Mouse (Mus musculus): ENCODE measurements around the gene Atf7. TPM values are rescaled to one million over a fixed set of nuclear protein-coding genes. Genes with fewer than 3 reads are reported as not detected.

Gene Atf7
- polyA plus RNA-seq, 1 experiment from 2014 or later: 15.0 TPM

- Histone ChIP-seq H3K4me1 (replicated peaks; ENCODE audit: control insufficient read depth, insufficient read depth, low read length) (no peaks in the 10 kb centered on the region), H3K9ac (ENCODE audit: low read depth, low read length) (no peak overlapping the region), H3K27ac (ENCODE audit: low read depth, low read length) (no peak overlapping the region), H3K36me3 (ENCODE audit: control insufficient read depth, insufficient read depth) (peaks cover 72% of the 10 kb centered on the region), H3K9me3 (ENCODE audit: control insufficient read depth) (no peaks in the 10 kb centered on the region), H3K27me3 (replicated peaks; ENCODE audit: control insufficient read depth, insufficient read depth, low read length) (no peaks in the 10 kb centered on the region), H3K4me2 (replicated peaks; ENCODE audit: low read depth) (no peak overlapping the region), H3K4me3 (ENCODE audit: low read depth, low read length) (no peak overlapping the region)
- WGBS: 95% methylated on average over 1 of the region's 1 CpGs
- no peak for TF ChIP-seq CTCF (IDR thresholded peaks at IDR 0.05; ENCODE audit: low read depth)
- ATAC-seq: no peak
These were observed 69.7 kb downstream of the Atf7 start for GRCm38 (mm10) chr15:102555581-102555980.

GRCm38 (mm10) chr15:102552599-102552998 lies 72.7 kb downstream of the Atf7 start:
- no peaks in the 10 kb centered on the region for H3K27me3 ChIP-seq (replicated peaks; ENCODE audit: control insufficient read depth, insufficient read depth, low read length)
- no peak overlapping the region for H3K27ac ChIP-seq (ENCODE audit: low read depth, low read length)
- H3K4me2 ChIP-seq (replicated peaks; ENCODE audit: low read depth): no peak overlapping the region
- no peak for ATAC-seq
- H3K9me3 ChIP-seq (ENCODE audit: control insufficient read depth): no peaks in the 10 kb centered on the region
- H3K4me3 ChIP-seq (ENCODE audit: low read depth, low read length): no peak overlapping the region
- H3K4me1 ChIP-seq (replicated peaks; ENCODE audit: control insufficient read depth, insufficient read depth, low read length): no peaks in the 10 kb centered on the region
- H3K9ac ChIP-seq (ENCODE audit: low read depth, low read length): no peak overlapping the region
- H3K36me3 ChIP-seq (ENCODE audit: control insufficient read depth, insufficient read depth): peaks cover 70% of the 10 kb centered on the region
- no peak for TF ChIP-seq CTCF (IDR thresholded peaks at IDR 0.05; ENCODE audit: low read depth)
- 90% methylated on average over 5 of the region's 5 CpGs for whole genome bisulfite sequencing

- no peak overlapping the region for H3K4me3 ChIP-seq (ENCODE audit: low read depth, low read length)
- H3K27ac ChIP-seq (ENCODE audit: low read depth, low read length): no peak overlapping the region
- no peak overlapping the region for H3K4me2 ChIP-seq (replicated peaks; ENCODE audit: low read depth)
- no peaks in the 10 kb centered on the region for H3K4me1 ChIP-seq (replicated peaks; ENCODE audit: control insufficient read depth, insufficient read depth, low read length)
- no peak for ATAC-seq
- H3K9ac ChIP-seq (ENCODE audit: low read depth, low read length): no peak overlapping the region
- TF ChIP-seq CTCF (IDR thresholded peaks at IDR 0.05; ENCODE audit: low read depth): no peak
- H3K9me3 ChIP-seq (ENCODE audit: control insufficient read depth): no peaks in the 10 kb centered on the region
- 99% methylated on average over 3 of the region's 3 CpGs for WGBS
- H3K36me3 ChIP-seq (ENCODE audit: control insufficient read depth, insufficient read depth): peaks cover 59% of the 10 kb centered on the region
- no peaks in the 10 kb centered on the region for H3K27me3 ChIP-seq (replicated peaks; ENCODE audit: control insufficient read depth, insufficient read depth, low read length)
These were observed 77.8 kb downstream of the Atf7 start for GRCm38 (mm10) chr15:102547478-102547877.

- Histone ChIP-seq H3K9me3 (ENCODE audit: control insufficient read depth) (no peaks in the 10 kb centered on the region), H3K27me3 (replicated peaks; ENCODE audit: control insufficient read depth, insufficient read depth, low read length) (no peaks in the 10 kb centered on the region), H3K27ac (ENCODE audit: low read depth, low read length) (no peak overlapping the region), H3K4me2 (replicated peaks; ENCODE audit: low read depth) (no peak overlapping the region), H3K4me1 (replicated peaks; ENCODE audit: control insufficient read depth, insufficient read depth, low read length) (no peaks in the 10 kb centered on the region), H3K4me3 (ENCODE audit: low read depth, low read length) (no peak overlapping the region), H3K36me3 (ENCODE audit: control insufficient read depth, insufficient read depth) (peaks cover 60% of the 10 kb centered on the region), H3K9ac (ENCODE audit: low read depth, low read length) (no peak overlapping the region)
- WGBS: 83% methylated on average over 3 of the region's 3 CpGs
- TF ChIP-seq CTCF (IDR thresholded peaks at IDR 0.05; ENCODE audit: low read depth): no peak
- ATAC-seq: no peak
These were observed 78.4 kb downstream of the Atf7 start for GRCm38 (mm10) chr15:102546677-102547427.

- Histone ChIP-seq H3K9me3 (ENCODE audit: control insufficient read depth) (no peaks in the 10 kb centered on the region), H3K4me1 (replicated peaks; ENCODE audit: control insufficient read depth, insufficient read depth, low read length) (no peaks in the 10 kb centered on the region), H3K36me3 (ENCODE audit: control insufficient read depth, insufficient read depth) (peaks cover 58% of the 10 kb centered on the region), H3K9ac (ENCODE audit: low read depth, low read length) (no peak overlapping the region), H3K4me2 (replicated peaks; ENCODE audit: low read depth) (no peak overlapping the region), H3K27me3 (replicated peaks; ENCODE audit: control insufficient read depth, insufficient read depth, low read length) (no peaks in the 10 kb centered on the region), H3K4me3 (ENCODE audit: low read depth, low read length) (no peak overlapping the region), H3K27ac (ENCODE audit: low read depth, low read length) (no peak overlapping the region)
- no peak for TF ChIP-seq CTCF (IDR thresholded peaks at IDR 0.05; ENCODE audit: low read depth)
- no peak for ATAC-seq
- WGBS: 86% methylated on average over 3 of the region's 3 CpGs
These were observed 79.0 kb downstream of the Atf7 start for GRCm38 (mm10) chr15:102546246-102546645.

GRCm38 (mm10) chr15:102544801-102545200 lies 80.5 kb downstream of the Atf7 start:
- Histone ChIP-seq H3K4me3 (ENCODE audit: low read depth, low read length) (no peak overlapping the region), H3K4me2 (replicated peaks; ENCODE audit: low read depth) (no peak overlapping the region), H3K9me3 (ENCODE audit: control insufficient read depth) (no peaks in the 10 kb centered on the region), H3K4me1 (replicated peaks; ENCODE audit: control insufficient read depth, insufficient read depth, low read length) (no peaks in the 10 kb centered on the region), H3K9ac (ENCODE audit: low read depth, low read length) (no peak overlapping the region), H3K27ac (ENCODE audit: low read depth, low read length) (no peak overlapping the region), H3K27me3 (replicated peaks; ENCODE audit: control insufficient read depth, insufficient read depth, low read length) (no peaks in the 10 kb centered on the region), H3K36me3 (ENCODE audit: control insufficient read depth, insufficient read depth) (peaks cover 65% of the 10 kb centered on the region)
- no peak for ATAC-seq
- 92% methylated on average over 4 of the region's 4 CpGs for WGBS
- TF ChIP-seq CTCF (IDR thresholded peaks at IDR 0.05; ENCODE audit: low read depth): no peak

Measured in intestine, postnatal 0 days (tissue).